Mouse (Mus musculus): ENCODE results near the gene Ski. TPM values are rescaled to one million over a fixed set of nuclear protein-coding genes. Genes with fewer than 3 reads are reported as not detected.

Gene Ski
- 5.8 TPM for polyA plus RNA-seq (2014; fragmentation: Illumina TruSeq; extraction: RNeasy Lipid Tissue Mini Kit (QIAGEN cat#74804); ENCODE audit: low read depth, low replicate concordance)

GRCm38 (mm10) chr4:155222552-155222840 lies at the start of gene Ski:
Gene Ski, minus strand, starts transcription at chr4:155222592.

DNA sequence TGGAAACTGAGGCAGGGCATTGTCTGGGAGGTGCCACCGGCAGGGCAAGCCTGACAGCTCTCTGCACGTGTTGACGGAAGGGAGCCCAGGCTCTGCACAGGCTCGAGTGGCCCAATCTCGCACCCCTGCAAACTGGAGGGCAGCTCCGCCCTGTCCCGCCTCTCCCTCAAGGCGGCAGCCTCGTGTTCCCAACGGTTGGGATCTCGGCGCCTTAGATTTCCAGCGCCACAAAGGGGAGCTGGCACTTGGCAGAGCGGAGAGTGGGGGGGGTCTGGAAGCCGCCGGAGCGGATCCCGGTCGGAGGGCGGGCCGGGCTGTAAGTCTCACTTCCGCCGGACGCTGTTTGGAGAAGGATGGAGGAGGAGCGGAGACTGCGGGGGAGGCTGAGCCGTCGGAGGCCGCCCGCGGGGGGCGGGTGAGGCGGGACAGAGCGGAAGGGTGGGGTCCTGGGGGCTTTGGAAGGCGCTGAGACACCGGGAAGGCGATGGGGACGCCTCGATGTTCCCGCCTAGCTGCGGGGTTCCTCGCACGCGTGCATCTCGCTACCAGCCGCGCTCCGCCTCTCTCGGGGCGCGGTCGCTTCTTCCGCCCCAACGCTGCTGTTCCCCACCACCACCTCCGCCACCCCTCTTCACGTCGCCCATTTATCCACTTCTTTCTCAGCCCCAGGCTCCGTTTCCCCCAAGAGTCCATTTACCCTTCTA lies 27.4 kb upstream of the Ski start, which contains the start of gene Faap20:
Gene Faap20 (plus strand): TSS at position 155 of the 704 bp plus-strand sequence.

Other genes with a start within 250 kb of the Ski start
- 0.10 TPM for gene Plch2, start 165.8 kb downstream of the Ski start, polyA plus RNA-seq (2014; fragmentation: Illumina TruSeq; extraction: RNeasy Lipid Tissue Mini Kit (QIAGEN cat#74804); ENCODE audit: low read depth, low replicate concordance)
- gene Pex10, start 155.6 kb downstream of the Ski start, polyA plus RNA-seq (2014; fragmentation: Illumina TruSeq; extraction: RNeasy Lipid Tissue Mini Kit (QIAGEN cat#74804); ENCODE audit: low read depth, low replicate concordance) = 0.70 TPM
- 95.1 TPM for gene Rer1, start 136.2 kb downstream of the Ski start, polyA plus RNA-seq (2014; fragmentation: Illumina TruSeq; extraction: RNeasy Lipid Tissue Mini Kit (QIAGEN cat#74804); ENCODE audit: low read depth, low replicate concordance)
- 12.2 TPM for gene Morn1, start 136.0 kb downstream of the Ski start, polyA plus RNA-seq (2014; fragmentation: Illumina TruSeq; extraction: RNeasy Lipid Tissue Mini Kit (QIAGEN cat#74804); ENCODE audit: low read depth, low replicate concordance)
- gene Faap20, start 27.2 kb upstream of the Ski start, polyA plus RNA-seq (2014; fragmentation: Illumina TruSeq; extraction: RNeasy Lipid Tissue Mini Kit (QIAGEN cat#74804); ENCODE audit: low read depth, low replicate concordance) = 0.64 TPM
- gene Prkcz, start 138.8 kb upstream of the Ski start, polyA plus RNA-seq (2014; fragmentation: Illumina TruSeq; extraction: RNeasy Lipid Tissue Mini Kit (QIAGEN cat#74804); ENCODE audit: low read depth, low replicate concordance) = 1.0 TPM
- not detected for gene Gabrd, start 175.5 kb upstream of the Ski start, polyA plus RNA-seq (2014; fragmentation: Illumina TruSeq; extraction: RNeasy Lipid Tissue Mini Kit (QIAGEN cat#74804); ENCODE audit: low read depth, low replicate concordance)
- gene Cfap74, start 186.6 kb upstream of the Ski start, polyA plus RNA-seq (2014; fragmentation: Illumina TruSeq; extraction: RNeasy Lipid Tissue Mini Kit (QIAGEN cat#74804); ENCODE audit: low read depth, low replicate concordance) = 24.6 TPM
- not detected for gene Tmem52, start 246.5 kb upstream of the Ski start, polyA plus RNA-seq (2014; fragmentation: Illumina TruSeq; extraction: RNeasy Lipid Tissue Mini Kit (QIAGEN cat#74804); ENCODE audit: low read depth, low replicate concordance)

Data from testis, adult 10 weeks (tissue).